Mouse (Mus musculus) intestine, embryonic 15.5 days (tissue): ENCODE data around the gene Zfp768. TPM values are rescaled to one million over a fixed set of nuclear protein-coding genes. Genes with fewer than 3 reads are reported as not detected.
"Not testable (repeated sequence)": the region's sequence is repeated elsewhere in the genome, so short reads cannot be mapped to it uniquely, and the experiment has no call there.

Source experiments
- ATAC-seq: fragments of 200-750 bp; cut with Nextera tagmentation; 2 replicates; pipeline ENCODE4 v1.8.0; 2017; ENCODE audit warnings: moderate TSS enrichment, moderate library complexity
- H3K27ac ChIP-seq: fragments of 300-500 bp; sonication (generic); 2 replicates; pipeline ENCODE4 v1.5.1; 2015; ENCODE audit warnings: mild to moderate bottlenecking, inconsistent platforms
- H3K27me3 ChIP-seq: fragments of 300-500 bp; sonication (generic); replicated peaks from 2 replicates; pipeline ENCODE4 v1.6.1; 2015; ENCODE audit warnings: inconsistent platforms
- H3K36me3 ChIP-seq: fragments of 300-500 bp; sonication (generic); 2 replicates; pipeline ENCODE4 v1.6.1; 2015; ENCODE audit warnings: inconsistent platforms
- H3K4me1 ChIP-seq: fragments of 300-500 bp; sonication (generic); replicated peaks from 2 replicates; pipeline ENCODE4 v1.6.1; 2015; ENCODE audit warnings: inconsistent platforms
- H3K4me2 ChIP-seq: fragments of 300-500 bp; sonication (generic); replicated peaks from 2 replicates; pipeline ENCODE4 v1.6.1; 2015; ENCODE audit warnings: mild to moderate bottlenecking, inconsistent platforms
- H3K4me3 ChIP-seq: fragments of 300-500 bp; sonication (generic); replicated peaks from 2 replicates; pipeline ENCODE4 v1.5.1; 2015; ENCODE audit warnings: inconsistent platforms
- H3K9ac ChIP-seq: fragments of 300-500 bp; sonication (generic); 2 replicates; pipeline ENCODE4 v1.6.1; 2015; ENCODE audit warnings: inconsistent platforms
- H3K9me3 ChIP-seq: fragments of 300-500 bp; sonication (generic); 2 replicates; pipeline ENCODE4 v1.6.1; 2016; ENCODE audit warnings: inconsistent platforms
- WGBS: fragments of 180-500 bp; shearing (Covaris S2); methylation state at CpG from one replicate; pipeline ENCODE4 v1.1.7; 2015; 5-methylcytosine and 5-hydroxymethylcytosine counted together
- polyA plus RNA-seq: library from polyadenylated mRNA; unstranded; fragments of >200 nt; fragmentation: Nextera tagmentation; extraction: Ambion mirVana; gene quantifications from 2 replicates; pipeline ENCODE4 v1.2.1, GENCODE M21; 2015

Gene Zfp768
- polyA plus RNA-seq, 1 experiment from 2014 or later, result 18.9 TPM

GRCm38 (mm10) chr7:127351230-127352004 is 6.0 kb upstream of the Zfp768 start:
- peaks cover 2% of the 10 kb centered on the region for H3K4me1 ChIP-seq
- no peaks in the 10 kb centered on the region for H3K36me3 ChIP-seq
- no peak overlapping the region for H3K4me3 ChIP-seq
- no peak overlapping the region for H3K9ac ChIP-seq
- H3K9me3 ChIP-seq, result no peaks in the 10 kb centered on the region
- no peak overlapping the region for H3K4me2 ChIP-seq
- ATAC-seq, result no peak
- H3K27me3 ChIP-seq, result no peaks in the 10 kb centered on the region
- H3K27ac ChIP-seq, result no peak overlapping the region
- WGBS, result 85% methylated on average over 5 of the region's 5 CpGs

DNA sequence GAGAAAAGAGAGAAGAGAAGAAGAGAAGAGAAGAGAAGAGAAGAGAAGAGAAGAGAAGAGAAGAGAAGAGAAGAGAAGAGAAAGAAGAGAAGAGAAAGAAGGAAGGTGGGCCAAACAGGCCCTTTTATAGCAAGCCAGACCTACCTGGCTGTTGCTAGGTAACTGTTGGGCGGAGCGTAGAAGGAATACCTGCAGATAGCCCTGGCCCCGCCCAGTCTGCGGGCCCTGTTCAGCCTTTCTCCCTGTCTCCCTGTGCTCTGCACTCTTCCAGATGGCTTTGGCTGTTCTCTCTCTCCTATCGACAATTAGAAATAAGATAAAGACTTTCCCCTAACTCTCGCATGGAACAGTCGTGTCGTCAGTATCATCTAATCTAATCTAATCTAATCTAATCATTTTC is 1.3 kb upstream of the Zfp768 start:
- 16% methylated on average over 8 of the region's 8 CpGs for WGBS
- peak; percentile 72 for ATAC-seq
- H3K4me1 ChIP-seq, result peaks cover 22% of the 10 kb centered on the region
- peak overlapping the region; percentile 82 for H3K4me3 ChIP-seq
- peaks cover 15% of the 10 kb centered on the region for H3K36me3 ChIP-seq
- no peak overlapping the region for H3K9ac ChIP-seq
- H3K27ac ChIP-seq, result 0 out of 2 replicates have a peak overlapping the region, but pooled peaks have one; percentile 95
- H3K27me3 ChIP-seq, result no peaks in the 10 kb centered on the region
- H3K4me2 ChIP-seq, result peak overlapping the region; percentile 72
- no peaks in the 10 kb centered on the region for H3K9me3 ChIP-seq

- WGBS, result under 1% methylated on average over 39 of the region's 42 CpGs
- Histone ChIP-seq H3K9me3 (no peaks in the 10 kb centered on the region), H3K4me3 (peak overlapping the region; percentile 82), H3K36me3 (peaks cover 18% of the 10 kb centered on the region), H3K9ac (peak overlapping the region; percentile 99), H3K27ac (peak overlapping the region; percentile 95), H3K4me1 (peaks cover 22% of the 10 kb centered on the region), H3K27me3 (no peaks in the 10 kb centered on the region), H3K4me2 (peak overlapping the region; percentile 72)
- peak; percentile 46 for ATAC-seq
Observed at GRCm38 (mm10) chr7:127345092-127345491, 297 bp downstream of the Zfp768 start.

GRCm38 (mm10) chr7:127344371-127344770 is 1.0 kb downstream of the Zfp768 start:
- Histone ChIP-seq H3K36me3 (peaks cover 18% of the 10 kb centered on the region), H3K27me3 (no peaks in the 10 kb centered on the region), H3K4me3 (peak overlapping the region; percentile 82), H3K4me2 (peak overlapping the region; percentile 72), H3K27ac (0 out of 2 replicates have a peak overlapping the region, but pooled peaks have one; percentile 6), H3K4me1 (peaks cover 22% of the 10 kb centered on the region), H3K9ac (peak overlapping the region; percentile 99), H3K9me3 (no peaks in the 10 kb centered on the region)
- 89% methylated on average over 8 of the region's 8 CpGs for WGBS
- no peak for ATAC-seq

GRCm38 (mm10) chr7:127343351-127344019 is 1.9 kb downstream of the Zfp768 start:
- Histone ChIP-seq H3K36me3 (peaks cover 18% of the 10 kb centered on the region), H3K4me2 (peak overlapping the region; percentile 18; the same call in 1 of the 2 replicates), H3K9me3 (no peaks in the 10 kb centered on the region), H3K9ac (no peak overlapping the region), H3K4me1 (peaks cover 22% of the 10 kb centered on the region), H3K27me3 (no peaks in the 10 kb centered on the region), H3K4me3 (no peak overlapping the region), H3K27ac (0 out of 2 replicates have a peak overlapping the region, but pooled peaks have one; percentile 11)
- 91% methylated on average over 38 of the region's 38 CpGs for WGBS
- ATAC-seq, result no peak

DNA sequence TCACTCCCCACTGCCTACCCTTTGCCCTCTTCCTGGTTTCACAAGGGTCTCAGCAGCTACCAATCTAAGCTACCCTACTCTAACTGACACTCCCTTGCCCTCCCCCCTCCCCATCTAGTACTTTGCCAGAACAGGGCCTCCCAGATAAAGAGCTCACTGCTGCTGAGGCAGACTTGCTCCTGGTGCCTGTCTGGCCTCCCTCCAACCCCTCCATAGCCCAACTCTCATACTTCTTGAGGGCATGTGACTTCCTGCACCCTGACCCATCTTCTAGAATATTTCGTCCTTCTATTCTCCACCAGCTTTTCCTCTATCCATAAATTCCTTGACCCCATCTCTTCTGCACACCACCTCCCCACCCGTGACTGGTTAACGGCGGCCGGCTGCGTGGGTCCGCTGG is 2.5 kb downstream of the Zfp768 start:
- Histone ChIP-seq H3K4me2 (peak overlapping the region; percentile 18; the same call in 1 of the 2 replicates), H3K9me3 (no peaks in the 10 kb centered on the region), H3K9ac (no peak overlapping the region), H3K27me3 (no peaks in the 10 kb centered on the region), H3K36me3 (peaks cover 18% of the 10 kb centered on the region), H3K4me3 (no peak overlapping the region), H3K4me1 (peaks cover 22% of the 10 kb centered on the region), H3K27ac (peak overlapping the region; percentile 48; the same call in 1 of the 2 replicates)
- no peak for ATAC-seq
- 89% methylated on average over 7 of the region's 7 CpGs for WGBS

DNA sequence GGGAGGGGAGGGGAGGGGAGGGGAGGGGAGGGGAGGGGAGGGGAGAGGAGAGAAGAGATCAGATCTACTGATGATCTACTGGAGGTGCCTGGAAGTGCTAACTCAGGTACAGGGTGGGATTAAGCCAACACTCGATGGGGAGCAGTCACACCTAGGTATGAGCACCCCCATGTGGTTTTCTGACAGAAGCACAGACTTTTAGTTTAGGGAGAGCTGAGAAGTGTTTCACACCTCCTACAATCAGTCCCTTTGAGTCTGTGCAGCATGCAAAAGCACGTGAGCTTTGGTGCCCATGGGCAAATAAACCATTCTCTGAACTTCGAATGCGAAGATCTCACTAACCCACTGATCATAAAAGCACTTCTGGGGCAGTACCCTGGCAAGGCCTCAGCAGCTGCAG is 3.1 kb downstream of the Zfp768 start:
- WGBS, result 49% methylated on average over 4 of the region's 4 CpGs
- H3K4me3 ChIP-seq, result no peak overlapping the region

GRCm38 (mm10) chr7:127341861-127342260 is 3.5 kb downstream of the Zfp768 start:
- H3K27me3 ChIP-seq, ATAC-seq, H3K4me2 ChIP-seq, H3K9ac ChIP-seq, H3K9me3 ChIP-seq, H3K27ac ChIP-seq, H3K4me3 ChIP-seq: not testable (repeated sequence)
- peaks cover 18% of the 10 kb centered on the region for H3K36me3 ChIP-seq
- peaks cover 22% of the 10 kb centered on the region for H3K4me1 ChIP-seq
- WGBS, result 93% methylated on average over 6 of the region's 6 CpGs

More for the DNA sequence above, 3.1 kb downstream of the Zfp768 start:
- Histone ChIP-seq H3K36me3 (peaks cover 18% of the 10 kb centered on the region), H3K27me3 (no peaks in the 10 kb centered on the region), H3K9me3 (no peaks in the 10 kb centered on the region), H3K9ac (no peak overlapping the region), H3K4me2 (no peak overlapping the region), H3K27ac (peak overlapping the region; percentile 48; the same call in 1 of the 2 replicates), H3K4me1 (peaks cover 22% of the 10 kb centered on the region)
- ATAC-seq, result no peak

DNA sequence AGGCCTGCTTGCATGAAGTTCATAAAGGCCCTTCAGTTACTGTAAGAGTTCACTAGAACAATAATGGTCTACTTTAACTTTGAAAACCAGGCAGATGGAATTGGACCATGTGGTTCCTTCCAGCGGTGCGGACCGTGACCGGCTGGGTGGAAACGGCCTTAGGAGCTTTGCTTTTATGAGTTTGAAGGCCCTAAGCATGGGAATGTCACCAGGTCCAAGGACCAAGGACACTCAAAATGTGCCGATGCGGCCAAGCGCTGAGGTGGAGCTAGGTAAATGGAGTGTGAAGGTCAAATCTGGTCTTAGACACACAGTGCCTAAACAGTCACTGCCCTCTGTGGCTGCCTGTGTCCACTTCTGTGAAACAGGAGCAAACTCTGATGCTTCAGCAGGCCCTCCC is 4.0 kb downstream of the Zfp768 start:
- Histone ChIP-seq H3K27ac (no peak overlapping the region), H3K36me3 (peaks cover 18% of the 10 kb centered on the region), H3K4me3 (no peak overlapping the region), H3K4me2 (no peak overlapping the region), H3K27me3 (no peaks in the 10 kb centered on the region), H3K4me1 (peaks cover 20% of the 10 kb centered on the region), H3K9ac (no peak overlapping the region), H3K9me3 (no peaks in the 10 kb centered on the region)
- ATAC-seq, result no peak
- 91% methylated on average over 8 of the region's 8 CpGs for WGBS

- 69% methylated on average over 4 of the region's 4 CpGs for WGBS
- Histone ChIP-seq H3K4me1 (no peaks in the 10 kb centered on the region), H3K9ac (no peak overlapping the region), H3K4me2 (no peak overlapping the region), H3K27ac (no peak overlapping the region), H3K27me3 (no peaks in the 10 kb centered on the region), H3K9me3 (no peaks in the 10 kb centered on the region), H3K36me3 (peaks cover 6% of the 10 kb centered on the region; the same call in 1 of the 2 replicates), H3K4me3 (no peak overlapping the region)
- ATAC-seq, result no peak
Observed at GRCm38 (mm10) chr7:127337636-127338035, 7.8 kb downstream of the Zfp768 start.

GRCm38 (mm10) chr7:127335604-127336003 is 9.8 kb downstream of the Zfp768 start:
- no peaks in the 10 kb centered on the region for H3K36me3 ChIP-seq
- no peak overlapping the region for H3K9ac ChIP-seq
- no peaks in the 10 kb centered on the region for H3K27me3 ChIP-seq
- H3K4me2 ChIP-seq, result no peak overlapping the region
- H3K27ac ChIP-seq, result no peak overlapping the region
- ATAC-seq, result no peak
- no peaks in the 10 kb centered on the region for H3K4me1 ChIP-seq
- H3K9me3 ChIP-seq, result no peaks in the 10 kb centered on the region
- no peak overlapping the region for H3K4me3 ChIP-seq
- WGBS, result 83% methylated on average over 4 of the region's 4 CpGs

GRCm38 (mm10) chr7:127333240-127333639 is 12.1 kb downstream of the Zfp768 start:
- Histone ChIP-seq H3K9ac (no peak overlapping the region), H3K4me3 (no peak overlapping the region), H3K4me2 (no peak overlapping the region), H3K27ac (no peak overlapping the region), H3K27me3 (no peaks in the 10 kb centered on the region), H3K4me1 (no peaks in the 10 kb centered on the region), H3K36me3 (no peaks in the 10 kb centered on the region), H3K9me3 (no peaks in the 10 kb centered on the region)
- WGBS, result 80% methylated on average over 6 of the region's 6 CpGs
- no peak for ATAC-seq
